Mouse (Mus musculus): ENCODE results near the gene Iqcm.

DNA sequence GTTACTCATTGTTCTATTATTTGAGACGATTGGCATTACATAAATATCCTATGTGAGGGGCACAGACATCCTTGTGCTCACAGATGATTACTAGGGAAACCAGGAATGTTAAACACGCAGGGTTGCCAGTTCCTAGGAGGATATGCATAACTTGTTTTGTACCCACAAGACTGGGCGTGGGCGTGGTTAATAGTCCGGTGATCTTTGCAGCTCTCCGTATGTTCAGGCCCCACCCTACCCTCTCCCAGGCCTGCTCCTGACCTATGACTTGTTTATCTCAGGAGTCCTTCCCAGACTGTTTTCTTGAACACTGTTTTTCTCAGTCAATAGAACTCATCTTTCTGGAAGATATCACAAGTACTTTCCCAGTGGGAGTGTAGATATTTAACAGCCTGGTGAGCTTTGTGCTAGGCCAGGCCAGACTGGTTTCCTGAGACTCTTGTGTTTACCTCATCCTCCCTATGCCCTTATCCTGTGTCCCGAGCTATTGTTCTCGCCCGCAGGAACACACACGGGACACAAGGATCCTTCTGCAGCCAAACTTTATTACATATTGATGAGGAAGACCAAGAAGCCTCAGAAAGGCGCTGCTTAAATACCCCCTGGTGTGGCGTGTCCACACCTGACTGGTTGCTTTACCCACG lies 40.7 kb downstream of the Iqcm start:
- TF ChIP-seq POLR2A (IDR thresholded peaks at IDR 0.05; ENCODE audit: low read depth, low read length) (no peak), CTCF (conservative IDR thresholded peaks at IDR 0.05; ENCODE audit: insufficient read depth, insufficient read length, low read depth, low read length) (no peak)
